Mouse (Mus musculus) C2C12 (cell line): Measurements from ENCODE around the gene Dnmt3l. TPM values are rescaled to one million over a fixed set of nuclear protein-coding genes. Genes with fewer than 3 reads are reported as not detected.
A peak's percentile ranks its signal among the peaks of the same experiment; 100 is the strongest.

Experiments used
- H3K27me3 ChIP-seq: one replicate; pipeline ENCODE4 v1.6.1; 2011; ENCODE audit not compliant: control insufficient read depth, insufficient read depth, insufficient read length
- H3K36me3 ChIP-seq: one replicate; pipeline ENCODE4 v1.6.1; 2011; ENCODE audit not compliant: control insufficient read depth, insufficient read depth
- H3K4me3 ChIP-seq: one replicate; pipeline ENCODE4 v1.5.1; 2011; ENCODE audit warnings: mild to moderate bottlenecking, control low read depth; ENCODE audit not compliant: poor library complexity, insufficient read depth, severe bottlenecking
- H3K79me2 ChIP-seq: one replicate; pipeline ENCODE4 v1.6.1; 2011; ENCODE audit not compliant: control insufficient read depth, insufficient read depth
- H3K79me3 ChIP-seq: one replicate; pipeline ENCODE4 v1.6.1; 2011; ENCODE audit warnings: low read depth, control low read depth
- H3ac ChIP-seq: one replicate; pipeline ENCODE3; 2011; ENCODE audit warnings: low read depth; ENCODE audit not compliant: control insufficient read depth, insufficient read length
- CEBPB ChIP-seq: IDR thresholded peaks from one replicate; pipeline ENCODE4 v1.6.1; 2011; ENCODE audit warnings: low read depth, mild to moderate bottlenecking, control low read depth, moderate library complexity
- CTCF ChIP-seq: IDR thresholded peaks from one replicate; pipeline ENCODE4 v1.5.1; 2011; ENCODE audit not compliant: control insufficient read depth, insufficient read depth, insufficient read length
- FOSL1 ChIP-seq: IDR thresholded peaks from one replicate; pipeline ENCODE4 v1.8.0; 2011; ENCODE audit warnings: mild to moderate bottlenecking, low read length; ENCODE audit not compliant: poor library complexity, insufficient read depth, severe bottlenecking
- MAX ChIP-seq: IDR thresholded peaks from one replicate; pipeline ENCODE4 v1.6.1; 2011; ENCODE audit warnings: mild to moderate bottlenecking, control low read depth
- MYOD1 ChIP-seq: IDR thresholded peaks from one replicate; pipeline ENCODE4 v1.6.1; 2011; ENCODE audit warnings: low read depth; ENCODE audit not compliant: control insufficient read depth, insufficient read length
- MYOG ChIP-seq: IDR thresholded peaks from one replicate; pipeline ENCODE4 v1.6.1; 2011; ENCODE audit not compliant: control insufficient read depth, insufficient read length; ENCODE audit errors: extremely low read depth
- USF1 ChIP-seq: IDR thresholded peaks from one replicate; pipeline ENCODE4 v1.6.1; 2011; ENCODE audit warnings: low read depth, mild to moderate bottlenecking, control low read depth, moderate library complexity
- polyA plus RNA-seq: library from polyadenylated mRNA; unstranded; fragments of >200 nt; fragmentation: generic; extraction: Trizol; gene quantifications from one replicate; pipeline ENCODE4 v1.2.1, GENCODE M21; 2012; ENCODE audit warnings: missing spikeins

Gene Dnmt3l
- polyA plus RNA-seq, 1 experiment, result not detected

GRCm38 (mm10) chr10:78054633-78055565 is 13.2 kb downstream of the Dnmt3l start:
- H3K4me3 ChIP-seq, result no peak overlapping the region
- no peaks in the 10 kb centered on the region for H3K79me2 ChIP-seq
- no peak overlapping the region for H3ac ChIP-seq
- peaks cover 38% of the 10 kb centered on the region for H3K27me3 ChIP-seq
- no peak for TF ChIP-seq CTCF
- TF ChIP-seq MAX, result no peak
- TF ChIP-seq CEBPB, result no peak
- no peak for TF ChIP-seq FOSL1
- no peak for TF ChIP-seq MYOD1
- no peak for TF ChIP-seq MYOG
- TF ChIP-seq USF1, result no peak
- no peaks in the 10 kb centered on the region for H3K79me3 ChIP-seq
- no peaks in the 10 kb centered on the region for H3K36me3 ChIP-seq

GRCm38 (mm10) chr10:78057056-78057455 is 15.3 kb downstream of the Dnmt3l start:
- no peak for TF ChIP-seq MAX
- TF ChIP-seq USF1, result no peak
- no peak for TF ChIP-seq MYOD1
- TF ChIP-seq MYOG, result no peak
- TF ChIP-seq FOSL1, result no peak
- TF ChIP-seq CTCF, result no peak
- no peak for TF ChIP-seq CEBPB

GRCm38 (mm10) chr10:78063122-78063521 is 21.4 kb downstream of the Dnmt3l start:
- Histone ChIP-seq H3K36me3 (no peaks in the 10 kb centered on the region), H3ac (no peak overlapping the region), H3K79me3 (no peaks in the 10 kb centered on the region), H3K79me2 (no peaks in the 10 kb centered on the region), H3K4me3 (no peak overlapping the region), H3K27me3 (peaks cover 33% of the 10 kb centered on the region)
- TF ChIP-seq USF1 (no peak), CTCF (no peak), MAX (no peak), MYOD1 (no peak), FOSL1 (no peak)

More at GRCm38 (mm10) chr10:78057056-78057455, 15.3 kb downstream of the Dnmt3l start:
- Histone ChIP-seq H3ac (no peak overlapping the region), H3K36me3 (no peaks in the 10 kb centered on the region), H3K27me3 (peaks cover 29% of the 10 kb centered on the region), H3K79me3 (no peaks in the 10 kb centered on the region), H3K79me2 (no peaks in the 10 kb centered on the region), H3K4me3 (no peak overlapping the region)

GRCm38 (mm10) chr10:78067226-78067625 is 25.5 kb downstream of the Dnmt3l start:
- no peaks in the 10 kb centered on the region for H3K36me3 ChIP-seq
- H3K79me2 ChIP-seq, result no peaks in the 10 kb centered on the region

GRCm38 (mm10) chr10:78068541-78068940 is 26.8 kb downstream of the Dnmt3l start:
- Histone ChIP-seq H3K4me3 (no peak overlapping the region), H3ac (no peak overlapping the region), H3K79me2 (no peaks in the 10 kb centered on the region), H3K36me3 (no peaks in the 10 kb centered on the region), H3K27me3 (peaks cover 46% of the 10 kb centered on the region), H3K79me3 (no peaks in the 10 kb centered on the region)
- TF ChIP-seq CEBPB (no peak), FOSL1 (no peak), CTCF (no peak), USF1 (no peak)

More at GRCm38 (mm10) chr10:78067226-78067625, 25.5 kb downstream of the Dnmt3l start:
- Histone ChIP-seq H3ac (no peak overlapping the region), H3K27me3 (peaks cover 48% of the 10 kb centered on the region), H3K4me3 (no peak overlapping the region), H3K79me3 (no peaks in the 10 kb centered on the region)
- no peak for TF ChIP-seq MYOG
- no peak for TF ChIP-seq MYOD1
- no peak for TF ChIP-seq CEBPB
- TF ChIP-seq USF1, result no peak
- no peak for TF ChIP-seq CTCF
- no peak for TF ChIP-seq MAX
- TF ChIP-seq FOSL1, result no peak

GRCm38 (mm10) chr10:78069101-78070011 is 27.6 kb downstream of the Dnmt3l start, which contains the start of gene Icosl:
Icosl (plus strand) TSS chr10:78069302.
- Histone ChIP-seq H3K36me3 (no peaks in the 10 kb centered on the region), H3ac (no peak within 1 kb of the TSS), H3K27me3 (peaks cover 51% of the 10 kb centered on the region), H3K4me3 (no peak within 1 kb of the TSS), H3K79me3 (no peaks in the 10 kb centered on the region), H3K79me2 (no peaks in the 10 kb centered on the region)
- TF ChIP-seq MAX (no peak), CTCF (peak; percentile 23)
